Mouse (Mus musculus) heart, postnatal 0 days (tissue): ENCODE results near the gene Fgf18.

Experiments used
- CTCF ChIP-seq: IDR thresholded peaks from 2 replicates; pipeline ENCODE4 v1.5.1; 2016; ENCODE audit warnings: antibody characterized with exemption, control low read depth, low read depth
- EP300 ChIP-seq: IDR thresholded peaks from 2 replicates; pipeline ENCODE4 v1.6.1; 2016; ENCODE audit warnings: antibody characterized with exemption, low read depth

GRCm38 (mm10) chr11:33180701-33181116, 33.5 kb upstream of the Fgf18 start:
- TF ChIP-seq CTCF (no peak), EP300 (no peak)
